Mouse (Mus musculus) cerebellum, adult 11 months (tissue): ENCODE measurements around the gene Nipsnap3a.
A peak's percentile ranks its signal among the peaks of the same experiment; 100 is the strongest.

Source experiments
- DNase-seq: peaks from one replicate; pipeline ENCODE4 v3.0.0; 2022

The Nipsnap3a gene

DNA sequence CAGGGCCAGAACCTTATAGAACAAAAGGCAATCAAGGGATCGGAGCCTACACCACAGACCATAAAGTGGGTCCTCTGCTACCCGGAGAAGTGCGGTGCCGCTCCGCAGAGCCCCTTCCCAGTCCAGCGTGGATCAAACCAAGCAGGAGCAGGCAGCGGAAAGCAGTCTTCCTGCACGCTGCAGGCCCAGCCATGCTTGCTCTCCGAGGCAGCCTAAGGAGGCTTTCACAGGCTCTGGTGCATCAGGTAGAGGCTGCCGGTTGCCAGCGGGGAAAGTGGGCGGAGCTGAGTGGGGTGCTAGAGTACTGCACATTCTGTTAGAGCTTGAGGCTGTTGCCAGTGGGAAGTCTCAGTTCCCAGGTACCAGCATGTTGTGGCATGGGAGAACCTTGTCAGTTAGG, at the start of gene Nipsnap3a:
Nipsnap3a (plus strand) TSS at position 25 of the 400 bp plus-strand sequence.
- DNase-seq = no peak

DNA sequence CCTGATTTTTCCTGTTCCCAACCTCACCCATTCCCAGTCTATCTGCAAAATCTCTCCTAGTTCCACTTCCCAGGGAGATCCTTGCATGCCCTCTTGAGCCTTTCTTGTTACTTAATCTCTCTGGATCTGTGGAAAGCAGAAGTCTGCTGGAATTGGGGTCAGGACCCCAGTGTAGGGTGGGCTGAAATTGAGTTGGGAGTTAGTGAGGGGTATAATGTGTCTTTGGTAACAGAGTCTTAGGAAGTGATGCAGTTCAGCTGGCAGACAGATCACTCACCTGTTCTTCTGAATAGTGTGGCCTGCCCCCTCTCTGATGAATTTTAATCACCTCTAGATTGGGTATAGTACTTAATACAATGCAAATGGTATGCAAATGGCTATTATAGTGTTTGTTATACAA, 42.4 kb upstream of the Nipsnap3a start:
- no peak for DNase-seq

DNA sequence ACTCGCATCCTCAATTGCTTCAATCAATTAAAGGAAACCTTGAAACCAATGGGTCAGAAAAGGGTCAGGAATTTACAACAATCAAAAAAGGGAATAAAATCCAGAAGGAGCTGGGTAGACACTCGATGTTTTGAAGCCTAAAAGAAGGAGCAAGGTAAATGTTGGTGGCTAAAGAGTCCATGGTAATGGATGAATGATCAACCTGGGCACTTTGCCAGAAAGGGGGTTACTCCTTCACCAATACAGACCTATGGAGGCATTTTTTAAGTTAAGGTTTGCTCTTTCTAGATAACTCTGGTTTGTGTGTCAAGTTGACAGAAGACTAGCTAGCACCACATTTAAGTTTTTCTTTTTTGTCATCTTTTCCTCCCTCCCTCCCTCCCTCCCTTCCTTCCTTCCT, 40.1 kb upstream of the Nipsnap3a start:
- DNase-seq = no peak

DNA sequence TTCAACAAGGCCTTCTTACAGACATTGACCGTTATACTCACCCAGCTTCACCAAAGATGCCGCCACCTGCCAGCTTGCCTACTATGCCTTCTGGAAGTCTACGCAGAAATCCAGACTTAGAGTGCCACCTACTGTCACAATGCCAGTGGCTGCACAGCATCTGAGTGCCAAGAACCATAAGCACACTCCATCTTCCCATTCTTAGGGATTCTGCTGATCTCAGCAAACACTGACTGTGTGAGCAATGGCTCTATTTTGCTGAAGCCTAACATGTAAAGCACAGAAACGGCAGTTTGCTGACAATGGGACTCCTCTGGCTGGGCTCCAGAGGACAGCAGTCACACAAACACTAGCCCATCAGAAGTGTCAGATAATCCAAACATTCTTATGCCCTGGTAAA, 30.4 kb upstream of the Nipsnap3a start:
- peak; percentile 10 for DNase-seq

DNA sequence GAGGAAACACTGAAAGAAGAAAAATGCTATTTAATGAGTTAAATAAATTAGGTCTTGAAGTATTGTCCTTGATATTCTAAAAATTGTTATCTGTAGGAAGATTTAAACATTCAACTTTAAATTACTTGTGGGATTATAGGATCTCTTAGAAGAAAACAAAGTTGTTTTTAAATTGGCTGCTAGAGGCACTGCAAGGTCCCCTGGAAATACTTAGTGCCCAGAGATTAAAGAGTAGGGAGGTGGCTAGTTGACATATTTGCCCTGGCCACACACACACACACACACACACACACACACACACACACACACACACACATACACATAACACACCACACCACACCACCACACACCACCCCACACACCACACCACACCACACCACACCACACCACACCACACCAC, 24.8 kb upstream of the Nipsnap3a start, which contains the start of gene Olfr270:
Olfr270 (plus strand) TSS at position 301 of the 400 bp plus-strand sequence.
- no peak for DNase-seq

DNA sequence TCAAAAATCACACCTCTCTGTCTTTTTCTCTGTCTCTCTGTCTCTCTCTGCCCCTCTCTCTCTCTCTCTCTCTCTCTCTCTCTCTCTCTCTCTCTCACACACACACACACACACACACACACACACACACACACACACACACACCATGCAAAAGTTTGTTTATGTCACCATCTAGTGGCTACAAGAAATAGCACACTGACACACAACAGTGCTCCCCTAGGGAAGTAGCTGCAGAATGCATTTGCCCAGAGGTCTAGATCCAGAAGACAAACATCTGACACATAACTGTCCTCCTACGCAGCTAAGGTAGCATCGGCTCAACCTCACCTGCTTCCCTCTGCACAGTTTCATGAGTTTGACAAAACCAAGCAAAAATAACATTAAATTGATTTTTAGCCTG, 3.9 kb upstream of the Nipsnap3a start:
- DNase-seq = no peak

DNA sequence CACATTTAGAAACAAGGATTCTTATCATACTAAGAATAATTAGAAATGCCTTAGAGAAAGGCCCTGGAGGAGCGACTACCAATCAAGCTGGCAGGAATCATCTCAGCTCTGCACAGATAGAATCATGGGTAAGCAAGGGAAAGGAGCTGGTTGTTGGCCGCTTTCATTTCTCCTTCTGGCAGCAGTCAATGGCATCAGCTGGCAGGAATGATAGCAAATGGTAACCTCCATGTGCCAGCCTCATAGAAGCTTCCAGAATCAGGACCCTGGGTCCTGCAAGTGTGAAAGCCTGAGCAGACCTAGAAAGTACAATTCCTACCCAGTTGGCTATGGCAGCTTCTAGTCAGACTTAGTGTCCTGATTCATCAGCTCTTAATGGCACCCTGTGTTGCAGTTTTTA, 2.8 kb upstream of the Nipsnap3a start:
- DNase-seq = no peak

DNA sequence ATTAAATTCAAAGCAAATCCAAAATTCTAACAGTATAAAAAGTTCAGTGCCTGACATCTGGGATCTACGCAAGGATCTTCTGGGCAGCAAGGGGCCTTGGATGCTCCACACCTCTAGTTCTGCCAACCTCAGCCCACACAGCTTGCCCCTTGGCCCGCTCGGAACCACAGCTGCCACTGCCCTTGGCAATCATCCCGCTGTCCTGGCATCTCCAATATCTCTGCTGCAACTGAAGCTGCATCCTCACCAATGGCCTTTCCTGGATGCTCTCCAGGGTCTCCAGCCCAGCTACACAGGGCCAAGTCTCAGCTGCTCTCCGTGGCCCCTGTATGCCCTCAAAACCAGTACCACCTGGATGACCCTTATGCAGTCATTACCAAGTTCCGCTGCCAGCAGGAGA, 10.4 kb downstream of the Nipsnap3a start:
- DNase-seq = no peak

DNA sequence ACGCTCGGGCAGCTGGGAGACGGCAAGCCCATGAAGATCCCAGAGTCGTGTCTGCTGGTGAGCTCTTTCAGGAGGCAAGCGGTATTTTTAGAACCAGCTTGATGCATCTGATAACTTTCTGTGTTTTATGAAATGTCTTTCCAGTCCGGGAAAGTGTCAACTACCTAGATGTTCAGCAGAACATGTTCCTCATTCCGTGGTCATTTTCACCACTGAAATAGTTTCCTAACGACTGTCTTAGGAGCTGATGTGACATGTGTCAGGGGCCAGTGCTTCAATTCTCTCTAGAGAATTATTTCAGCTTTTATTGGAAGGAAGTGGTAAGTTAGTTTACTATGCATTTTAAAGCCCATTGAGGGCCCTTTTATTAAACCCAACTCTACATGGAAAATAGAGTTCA, 11.1 kb downstream of the Nipsnap3a start:
- no peak for DNase-seq

DNA sequence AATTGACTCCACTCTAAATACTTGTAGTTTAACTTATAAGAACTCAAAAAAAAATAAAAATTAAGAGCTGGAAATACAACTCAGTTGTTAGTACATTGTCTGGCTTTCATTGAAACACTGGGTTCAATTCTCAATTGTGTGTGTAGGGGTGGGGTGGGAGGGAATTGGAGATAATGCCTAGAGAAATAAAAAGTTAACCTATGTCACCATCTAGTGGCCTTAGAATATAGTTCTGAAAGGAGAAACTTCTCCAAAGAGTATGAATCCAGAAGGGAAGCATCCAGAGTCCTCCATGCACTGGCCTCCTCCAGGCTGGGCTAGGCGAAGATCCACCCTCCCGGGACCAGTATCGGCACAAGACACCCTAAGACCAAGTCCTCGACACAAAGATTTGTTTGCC, 20.1 kb downstream of the Nipsnap3a start:
- no peak for DNase-seq

DNA sequence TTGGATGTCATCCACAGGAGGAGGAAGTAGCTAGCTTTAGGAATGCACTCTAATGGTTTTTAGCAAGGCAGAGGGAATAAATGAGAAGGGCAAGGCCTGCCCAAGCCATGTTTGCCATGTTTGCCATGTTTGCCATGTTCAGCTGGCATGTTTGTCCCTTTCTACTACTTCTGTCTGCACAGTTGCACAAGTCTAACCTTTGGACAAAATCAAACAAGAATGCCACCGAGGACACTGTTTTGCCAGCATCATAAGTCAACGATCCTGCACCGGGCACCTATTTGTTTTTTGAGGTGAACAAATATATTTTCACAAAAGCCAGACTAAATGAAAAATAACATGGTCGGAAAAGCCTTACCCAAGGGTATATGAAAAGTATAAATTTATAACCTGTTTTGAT, 20.8 kb downstream of the Nipsnap3a start:
- DNase-seq = no peak

DNA sequence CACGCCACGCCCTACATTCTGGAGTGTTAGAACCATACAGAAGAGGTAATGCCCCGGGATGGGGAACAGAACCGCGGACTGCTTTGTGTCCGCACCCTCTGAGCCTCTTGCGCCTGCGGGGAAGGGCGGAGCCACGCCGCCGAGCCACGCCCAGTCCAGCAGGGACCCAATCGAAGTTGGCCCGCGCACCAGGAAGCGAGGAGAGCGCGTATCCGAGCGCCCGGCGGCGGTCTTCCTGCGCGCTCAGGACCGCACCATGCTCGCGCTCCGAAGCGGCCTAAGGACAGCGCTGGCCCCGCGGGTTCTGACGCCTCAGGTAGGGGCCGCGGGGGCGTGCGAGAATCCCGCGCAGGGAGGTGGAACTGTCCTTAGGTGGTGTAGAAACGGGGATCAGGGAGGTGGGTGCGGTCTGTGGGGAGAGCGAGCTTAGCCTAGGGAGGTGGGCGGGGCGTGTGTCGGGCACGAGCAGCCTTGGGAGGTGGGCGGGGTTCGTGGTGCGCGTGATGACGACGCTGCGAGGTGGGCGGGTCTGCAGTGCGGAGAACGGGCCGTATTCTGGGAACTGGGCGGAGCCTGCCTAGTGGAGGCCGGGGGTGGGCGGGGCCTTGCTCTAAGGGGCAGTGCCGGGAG, 22.8 kb downstream of the Nipsnap3a start, which contains the start of gene Nipsnap3b:
Nipsnap3b (plus strand) TSS at position 149 of the 630 bp plus-strand sequence.
- peak; percentile 95 for DNase-seq

DNA sequence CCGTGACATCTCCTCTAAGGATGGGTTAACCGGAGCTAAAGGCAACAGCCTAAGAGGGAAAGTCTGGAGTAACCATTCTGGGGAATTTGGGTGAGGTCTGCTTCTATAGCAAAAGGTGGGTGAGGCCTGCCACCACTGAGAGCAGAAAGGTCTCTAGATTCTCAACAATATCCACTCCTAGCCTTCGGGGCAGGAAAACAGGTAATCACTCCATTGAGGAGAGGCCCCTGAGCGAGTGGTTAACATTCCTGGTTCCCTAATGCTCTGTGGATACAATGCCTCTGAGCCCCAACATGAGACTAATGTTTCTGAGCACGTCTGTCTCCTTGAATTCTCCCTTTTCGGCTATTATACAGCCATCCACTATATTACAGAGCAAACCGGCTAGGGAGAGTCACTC, 25.3 kb downstream of the Nipsnap3a start:
- no peak for DNase-seq

DNA sequence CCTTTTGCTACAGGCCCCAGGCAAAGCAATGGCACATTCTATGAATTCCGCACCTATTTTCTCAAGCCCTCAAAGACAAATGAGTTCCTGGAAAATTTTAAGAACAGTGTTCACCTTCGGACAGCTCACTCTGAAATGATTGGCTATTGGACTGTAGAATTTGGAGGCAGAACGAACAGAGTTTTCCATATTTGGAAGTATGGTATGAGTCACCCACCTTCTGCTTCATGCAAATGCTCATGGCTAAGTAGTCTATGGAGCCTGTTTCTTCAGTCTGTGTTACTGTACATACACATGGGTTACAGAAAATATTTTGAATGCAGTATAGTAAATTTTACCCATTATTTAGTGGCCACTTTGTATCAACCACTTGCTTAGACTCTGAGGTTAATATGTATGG, 26.0 kb downstream of the Nipsnap3a start:
- no peak for DNase-seq

DNA sequence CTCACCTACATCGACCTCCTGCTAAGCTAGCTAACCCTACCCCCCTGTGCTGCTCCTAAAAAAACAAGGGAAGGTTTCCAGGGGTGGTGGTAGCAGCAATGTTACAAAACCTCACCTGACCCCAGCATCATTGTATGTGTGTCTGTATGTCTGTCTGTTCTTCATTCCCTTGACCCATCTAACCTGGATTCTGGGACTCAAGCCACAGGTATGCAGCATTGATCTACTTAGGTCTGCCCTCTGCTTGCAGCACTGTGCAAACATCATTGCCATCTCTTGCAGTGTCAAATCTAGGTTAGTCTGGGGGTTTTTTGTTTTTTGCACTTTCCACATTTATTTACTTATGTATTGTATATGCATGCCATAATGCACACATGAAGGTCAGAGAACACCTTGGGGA, 29.3 kb downstream of the Nipsnap3a start:
- no peak for DNase-seq

DNA sequence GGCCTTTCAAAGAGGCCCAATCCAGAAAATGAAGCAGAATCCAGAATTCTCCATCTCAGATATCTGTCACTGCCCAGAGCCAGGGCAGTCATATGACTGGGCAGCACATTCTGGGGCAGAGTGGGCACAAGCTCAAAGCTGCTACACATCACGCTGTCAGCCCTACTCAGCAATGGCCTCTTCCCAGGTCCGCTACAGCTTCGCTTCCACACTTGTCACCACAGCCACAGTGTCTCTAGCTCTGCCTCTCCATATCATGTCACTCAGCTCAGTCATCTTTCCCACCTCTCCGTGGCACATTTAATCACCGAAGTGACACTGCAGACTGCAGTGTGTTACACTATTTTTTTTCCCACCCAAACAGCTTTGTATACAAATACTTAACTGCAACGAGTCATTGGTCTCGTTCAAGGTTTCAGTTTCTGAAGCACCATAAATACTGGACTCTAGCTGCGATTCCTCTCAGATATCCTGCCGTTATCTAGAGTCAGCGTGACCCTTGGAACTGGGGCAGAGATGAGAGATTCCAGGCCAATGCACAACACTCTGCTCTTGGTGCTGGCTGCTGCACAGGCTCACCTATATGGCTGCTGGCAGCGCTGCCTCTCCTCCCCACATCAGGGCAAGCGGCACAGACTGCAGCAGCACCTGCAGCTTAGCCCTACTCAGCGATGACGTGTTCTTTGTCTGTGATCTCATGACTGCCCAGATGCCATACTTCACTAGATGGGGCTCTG, 34.3 kb downstream of the Nipsnap3a start:
- no peak for DNase-seq

DNA sequence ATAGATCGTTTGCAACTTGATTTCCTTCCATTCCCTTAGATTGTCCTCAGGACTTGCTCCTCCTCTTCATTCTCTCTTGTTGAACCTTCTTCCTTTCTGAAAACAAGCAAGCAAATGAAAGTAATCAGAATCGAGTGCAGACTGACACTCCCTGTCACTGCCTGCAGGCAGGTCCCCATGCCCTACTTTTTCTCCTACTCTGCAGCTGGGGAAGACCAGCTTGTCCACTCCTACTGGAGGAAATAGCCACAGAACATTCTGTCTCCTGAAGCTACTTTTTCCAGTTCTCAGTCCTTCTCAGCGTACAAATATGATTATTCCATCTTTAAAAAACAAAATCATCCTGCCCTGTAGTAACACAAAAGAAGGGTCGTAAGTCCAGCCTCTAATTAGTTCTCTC, 35.3 kb downstream of the Nipsnap3a start:
- DNase-seq = no peak

DNA sequence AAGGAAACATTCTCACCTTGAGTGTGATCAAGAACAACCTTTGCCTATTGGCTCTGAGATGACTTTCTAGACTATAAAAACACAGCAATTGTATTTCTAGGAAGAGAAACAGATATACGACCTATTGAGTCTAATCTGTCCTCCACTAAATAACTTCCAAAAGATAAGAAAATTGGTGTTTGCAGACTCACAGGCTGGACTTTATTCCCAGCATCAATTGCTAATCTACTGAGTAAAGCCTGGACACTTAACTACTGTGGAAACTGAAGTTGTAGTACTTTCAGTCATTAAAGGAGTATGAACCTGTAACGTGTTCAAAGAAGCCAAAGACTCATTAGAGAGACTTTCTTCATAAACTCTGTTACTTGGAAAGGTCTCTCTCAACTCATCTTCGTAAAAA, 38.7 kb downstream of the Nipsnap3a start:
- DNase-seq = no peak

DNA sequence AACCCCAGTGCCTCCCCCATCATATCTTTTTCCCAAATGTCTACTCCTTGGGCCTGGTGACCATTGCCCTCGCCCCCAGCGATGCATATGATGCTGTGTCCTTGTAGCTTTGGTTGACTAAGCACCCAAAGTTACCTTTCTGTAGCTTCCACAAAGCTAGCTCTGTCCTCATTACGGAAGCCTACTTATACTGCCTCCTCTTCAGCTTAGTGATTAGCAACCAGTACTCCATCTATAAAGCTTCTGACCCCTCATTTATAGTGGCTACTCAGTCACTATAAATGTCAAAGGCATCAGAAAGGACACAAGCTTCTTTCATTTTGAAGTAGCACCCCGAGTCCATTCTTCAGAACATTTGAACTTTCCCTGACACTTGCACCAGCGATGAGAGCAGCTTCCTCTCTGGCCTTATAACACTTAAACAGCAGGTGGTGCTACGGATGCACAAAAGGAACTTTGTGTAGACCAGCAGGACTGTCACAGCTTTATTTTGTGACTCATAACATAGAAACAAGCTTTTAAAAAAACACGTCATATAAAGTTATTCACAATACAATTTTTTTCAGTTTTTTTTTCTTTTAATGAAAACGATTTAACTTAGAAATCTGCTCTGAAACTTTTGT, 41.4 kb downstream of the Nipsnap3a start:
- DNase-seq = no peak

DNA sequence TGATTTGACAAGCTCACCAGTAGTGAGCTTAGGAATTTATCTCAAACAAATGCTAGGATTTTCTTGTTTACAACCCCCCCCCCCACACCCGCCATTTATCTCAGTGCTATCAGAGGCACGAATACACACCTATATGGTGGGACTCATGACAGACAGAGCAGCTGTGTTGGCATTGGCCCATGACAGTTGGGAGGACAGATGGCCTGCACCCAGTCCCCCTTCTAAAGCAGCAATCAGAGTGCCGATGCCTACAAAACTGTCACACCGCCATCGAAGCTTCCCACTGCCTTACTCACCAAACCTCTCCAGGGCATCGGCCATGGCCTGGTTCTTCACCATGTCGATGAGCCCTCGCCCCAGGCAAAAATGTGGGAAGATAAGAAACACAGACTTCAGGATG, 54.7 kb downstream of the Nipsnap3a start:
- DNase-seq = no peak

DNA sequence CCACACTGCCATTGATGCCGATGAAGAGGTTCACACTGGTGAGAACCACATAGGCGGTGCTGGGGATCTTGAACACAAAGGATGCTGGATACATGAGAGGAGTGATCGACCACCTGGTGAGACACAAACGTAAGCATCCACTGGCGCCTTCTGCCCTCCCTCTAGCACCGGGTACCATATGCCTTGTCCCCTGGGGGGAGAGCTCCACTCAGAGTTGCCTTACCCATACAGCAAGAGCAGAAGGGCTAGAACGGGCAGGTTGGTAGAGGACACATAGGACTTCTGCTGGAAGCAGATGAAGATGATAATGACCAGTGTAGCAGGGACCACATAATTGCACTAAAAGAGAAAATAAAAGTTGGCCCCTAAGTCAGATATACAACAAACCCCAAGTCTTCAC, 56.7 kb downstream of the Nipsnap3a start:
- DNase-seq = no peak

DNA sequence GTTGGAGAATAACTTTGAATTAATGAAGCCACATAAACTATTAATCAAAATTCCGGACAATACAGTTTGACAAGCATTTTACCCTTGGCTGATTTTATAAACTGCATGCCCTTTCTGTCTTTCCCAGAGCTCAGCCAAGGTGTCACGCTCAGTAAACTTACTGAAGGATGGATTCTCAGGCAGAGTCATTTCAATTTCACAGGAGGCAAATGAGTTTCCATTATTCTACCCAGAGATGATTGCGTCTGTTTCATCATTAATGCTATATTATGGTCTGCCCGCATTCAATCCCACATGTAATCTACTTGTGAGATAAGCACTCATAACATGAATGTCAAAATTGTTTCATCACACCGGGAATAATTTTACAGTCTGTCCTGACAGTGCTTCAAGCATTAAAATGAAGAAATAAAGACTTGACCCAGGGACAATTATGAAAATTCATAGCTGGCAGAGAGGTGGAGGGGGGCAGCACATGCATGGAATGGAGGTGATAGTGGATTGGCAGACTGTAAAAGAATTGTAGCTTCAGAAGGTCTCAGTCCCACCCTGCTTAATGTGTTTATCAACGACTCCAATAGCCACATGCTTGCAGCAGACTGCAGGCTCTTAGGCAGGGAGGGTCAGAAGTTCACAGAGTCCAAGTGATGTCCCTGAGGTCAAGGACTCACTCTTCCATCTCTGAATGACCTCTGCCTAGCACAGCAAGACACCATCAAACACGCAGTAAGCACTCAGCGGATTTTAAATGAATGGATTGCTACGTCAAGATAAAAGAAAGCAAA, 57.4 kb downstream of the Nipsnap3a start:
- DNase-seq = no peak
